8 mouse cellular contexts compared by ENCODE assay signal in the genomic region with DNA sequence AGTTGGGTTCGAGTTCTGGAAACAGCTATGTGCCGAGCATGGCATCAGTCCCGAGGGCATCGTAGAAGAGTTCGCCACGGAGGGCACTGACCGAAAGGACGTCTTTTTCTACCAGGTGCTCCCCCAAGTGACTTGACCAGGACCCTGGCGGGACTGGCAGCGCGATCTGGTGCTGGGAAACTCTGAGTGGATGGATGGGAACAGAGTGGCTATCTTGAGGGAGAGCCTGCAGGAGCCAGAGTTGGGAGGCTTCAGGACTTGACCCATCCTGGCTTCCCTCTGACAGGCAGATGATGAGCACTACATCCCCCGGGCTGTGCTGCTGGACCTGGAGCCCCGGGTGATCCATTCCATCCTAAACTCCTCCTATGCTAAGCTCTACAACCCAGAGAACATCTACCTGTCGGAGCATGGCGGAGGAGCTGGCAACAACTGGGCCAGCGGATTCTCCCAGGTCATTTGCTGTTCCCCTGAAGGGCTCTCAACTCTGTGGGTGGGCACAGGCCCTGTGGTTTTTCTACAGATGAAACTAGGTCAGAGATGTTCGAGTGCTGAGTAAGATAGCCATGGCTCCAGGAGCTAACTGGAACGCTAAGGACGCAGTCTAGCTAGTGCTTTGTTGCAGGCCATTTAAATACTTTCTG. TPM values are rescaled to one million over a fixed set of nuclear protein-coding genes. Genes with fewer than 3 reads are reported as not detected.
DNase-seq lines count a peak whose midpoint lies in the region; ATAC-seq and TF ChIP-seq lines count a peak whose summit lies in the region.

No protein-coding gene starts in this region.

- intact Hi-C loops in left cerebral cortex, postnatal 10 days (cut with DNase I) = no loop called here

- no peak for DNase-seq in cerebellum, adult 2 months
- DNase-seq in cerebellum, adult 9-10 months = no peak
- no peak for DNase-seq in intestine, embryonic 14.5 days (ENCODE audit: low spot score)
- no peak for DNase-seq in left cerebral cortex, postnatal 10 days (ENCODE audit: extremely low spot score in 1 of 2, low spot score in 2 of 2)
- no peak for DNase-seq in ovary, adult 18-20 months (ENCODE audit: low spot score)

- no peak for TF ChIP-seq CTCF in cerebellum, adult 2 months (IDR thresholded peaks at IDR 0.05; ENCODE audit: borderline replicate concordance, insufficient read depth, low read depth, low read length)

- H3K36me3 ChIP-seq in megakaryocyte, embryonic 14.5 days (replicated peaks; ENCODE audit: low read length) = peaks cover 45% of the 10 kb centered on the region
- H3K36me3 ChIP-seq in intestine, embryonic 14.5 days (ENCODE audit: control insufficient read depth, insufficient read depth, low read length) = peaks cover 35% of the 10 kb centered on the region
- peaks cover 14% of the 10 kb centered on the region; the same call in 1 of the 2 replicates for H3K36me3 ChIP-seq in neural tube, embryonic 14.5 days (ENCODE audit: control insufficient read depth, insufficient read depth, low read length)

- whole genome bisulfite sequencing in cerebellum, adult 2 months = 7% methylated on average over 19 of the region's 19 CpGs
- WGBS in intestine, embryonic 14.5 days = 27% methylated on average over 19 of the region's 19 CpGs
- 23% methylated on average over 19 of the region's 19 CpGs for WGBS in neural tube, embryonic 14.5 days

- no peak for TF ChIP-seq POLR2A in cerebellum, adult 2 months (IDR thresholded peaks at IDR 0.05; ENCODE audit: borderline replicate concordance, insufficient read depth, low read length)

- H3K27me3 ChIP-seq in cerebellum, adult 2 months (ENCODE audit: control insufficient read depth, insufficient read depth, low read length) = no peaks in the 10 kb centered on the region
- H3K27me3 ChIP-seq in megakaryocyte, embryonic 14.5 days (replicated peaks) = no peaks in the 10 kb centered on the region
- no peaks in the 10 kb centered on the region for H3K27me3 ChIP-seq in intestine, embryonic 14.5 days (replicated peaks; ENCODE audit: control insufficient read depth, insufficient read depth, low read length)
- H3K27me3 ChIP-seq in neural tube, embryonic 14.5 days (ENCODE audit: control insufficient read depth, insufficient read depth, low read length) = no peaks in the 10 kb centered on the region

- H3K4me2 ChIP-seq in intestine, embryonic 14.5 days (ENCODE audit: low read length) = peak overlapping the region; percentile 77
- peak overlapping the region; percentile 85 for H3K4me2 ChIP-seq in neural tube, embryonic 14.5 days (ENCODE audit: low read depth, low read length)

- peaks cover 11% of the 10 kb centered on the region; the same call in 1 of the 2 replicates for H3K4me1 ChIP-seq in cerebellum, adult 2 months (ENCODE audit: control insufficient read depth, insufficient read depth, low read length)
- peaks cover 56% of the 10 kb centered on the region for H3K4me1 ChIP-seq in megakaryocyte, embryonic 14.5 days
- H3K4me1 ChIP-seq in intestine, embryonic 14.5 days (replicated peaks; ENCODE audit: control insufficient read depth, insufficient read depth, low read length) = peaks cover 20% of the 10 kb centered on the region
- H3K4me1 ChIP-seq in neural tube, embryonic 14.5 days (ENCODE audit: control insufficient read depth, insufficient read depth, low read length) = peaks cover 23% of the 10 kb centered on the region

- no peak for ATAC-seq in megakaryocyte, adult 5-6 weeks (ENCODE audit: poor library complexity, severe bottlenecking)
- no peak for ATAC-seq in intestine, embryonic 14.5 days (replicated peaks; ENCODE audit: low FRiP score, low TSS enrichment, low read depth)
- ATAC-seq in neural tube, embryonic 14.5 days (ENCODE audit: low read depth) = no peak

- H3K27ac ChIP-seq in cerebellum, adult 2 months (ENCODE audit: insufficient read depth, low read length) = peak overlapping the region; percentile 84
- peak overlapping the region; percentile 79 for H3K27ac ChIP-seq in intestine, embryonic 14.5 days (ENCODE audit: low read depth)
- H3K27ac ChIP-seq in neural tube, embryonic 14.5 days (ENCODE audit: low read depth, low read length) = peak overlapping the region; percentile 82

- no peaks in the 10 kb centered on the region for H3K9me3 ChIP-seq in megakaryocyte, embryonic 14.5 days
- no peaks in the 10 kb centered on the region for H3K9me3 ChIP-seq in intestine, embryonic 14.5 days (ENCODE audit: control insufficient read depth, low read length)
- no peaks in the 10 kb centered on the region for H3K9me3 ChIP-seq in neural tube, embryonic 14.5 days (ENCODE audit: control insufficient read depth, low read length)

- H3K4me3 ChIP-seq in cerebellum, adult 2 months (replicated peaks; ENCODE audit: insufficient read depth, low read depth, low read length) = peak overlapping the region; percentile 85
- H3K4me3 ChIP-seq in megakaryocyte, embryonic 14.5 days (replicated peaks) = peak overlapping the region; percentile 96
- peak overlapping the region; percentile 95 for H3K4me3 ChIP-seq in intestine, embryonic 14.5 days (ENCODE audit: low read depth, low read length)
- peak overlapping the region; percentile 78 for H3K4me3 ChIP-seq in neural tube, embryonic 14.5 days (ENCODE audit: low read depth, low read length)

- peak overlapping the region; percentile 79 for H3K9ac ChIP-seq in intestine, embryonic 14.5 days (ENCODE audit: low read length)
- H3K9ac ChIP-seq in neural tube, embryonic 14.5 days (replicated peaks; ENCODE audit: low read depth, low read length) = peak overlapping the region; percentile 65

RNA-seq across cellular contexts. Expression of a gene that starts 0.9 kb away (rescaled TPM):
- 39.1 and 39.3 TPM in 2 replicates for polyA plus RNA-seq in cerebellum, adult 2 months (2012; rRNA removed)
- polyA plus RNA-seq in megakaryocyte, embryonic 14.5 days (2012; ENCODE audit: insufficient read depth, low replicate concordance) = 63.2 and 80.7 TPM in 2 replicates
- 14.5 and 15.2 TPM in 2 replicates for total RNA-seq in megakaryocyte, adult 5-6 weeks (2015)
- 32.2 and 34.4 TPM in 2 replicates for total RNA-seq in megakaryocyte, adult 5-6 weeks (2017)
- 71.2 and 73.8 TPM in 2 replicates for polyA plus RNA-seq in intestine, embryonic 14.5 days (2014; fragmentation: Nextera tagmentation; extraction: Ambion mirVana)
- polyA plus RNA-seq in neural tube, embryonic 14.5 days (2014; fragmentation: Nextera tagmentation; extraction: Ambion mirVana) = 63.3 and 63.7 TPM in 2 replicates
- 10 to 100 TPM; 45.6 to 49.6 TPM for total RNA-seq in left cerebral cortex, postnatal 10 days (2021)

RNA-seq across cellular contexts. Expression of a gene that starts 1.0 kb away (rescaled TPM):
- polyA plus RNA-seq in cerebellum, adult 2 months (2012; rRNA removed) = 87.3 and 90.1 TPM in 2 replicates
- polyA plus RNA-seq in megakaryocyte, embryonic 14.5 days (2012; ENCODE audit: insufficient read depth, low replicate concordance) = 1.6 and 6.2 TPM in 2 replicates
- 15.9 and 17.2 TPM in 2 replicates for total RNA-seq in megakaryocyte, adult 5-6 weeks (2015)
- 48.1 and 53.1 TPM in 2 replicates for total RNA-seq in megakaryocyte, adult 5-6 weeks (2017)
- polyA plus RNA-seq in intestine, embryonic 14.5 days (2014; fragmentation: Nextera tagmentation; extraction: Ambion mirVana) = 7.2 and 8.0 TPM in 2 replicates
- polyA plus RNA-seq in neural tube, embryonic 14.5 days (2014; fragmentation: Nextera tagmentation; extraction: Ambion mirVana) = 10.6 and 17.6 TPM in 2 replicates
- total RNA-seq in left cerebral cortex, postnatal 10 days (2021) = 10 to 100 TPM; 54.5 to 55.0 TPM

RNA-seq across cellular contexts. Expression of a gene that starts 25.4 kb away (rescaled TPM):
- 4.7 and 5.3 TPM in 2 replicates for polyA plus RNA-seq in cerebellum, adult 2 months (2012; rRNA removed)
- 10.4 TPM in 1 of 2 replicates, not detected in the other for polyA plus RNA-seq in megakaryocyte, embryonic 14.5 days (2012; ENCODE audit: insufficient read depth, low replicate concordance)
- total RNA-seq in megakaryocyte, adult 5-6 weeks (2015) = 11.5 and 14.9 TPM in 2 replicates
- total RNA-seq in megakaryocyte, adult 5-6 weeks (2017) = 21.3 and 24.1 TPM in 2 replicates
- polyA plus RNA-seq in intestine, embryonic 14.5 days (2014; fragmentation: Nextera tagmentation; extraction: Ambion mirVana) = 29.1 and 38.1 TPM in 2 replicates
- 17.0 and 19.0 TPM in 2 replicates for polyA plus RNA-seq in neural tube, embryonic 14.5 days (2014; fragmentation: Nextera tagmentation; extraction: Ambion mirVana)
- 1 to 10 TPM; 4.4 to 4.8 TPM for total RNA-seq in left cerebral cortex, postnatal 10 days (2021)

RNA-seq across cellular contexts. Expression of a gene that starts 33.6 kb away (rescaled TPM):
- 54.9 and 55.8 TPM in 2 replicates for polyA plus RNA-seq in cerebellum, adult 2 months (2012; rRNA removed)
- polyA plus RNA-seq in megakaryocyte, embryonic 14.5 days (2012; ENCODE audit: insufficient read depth, low replicate concordance) = 2.8 and 12.4 TPM in 2 replicates
- 62.7 and 64.8 TPM in 2 replicates for total RNA-seq in megakaryocyte, adult 5-6 weeks (2015)
- total RNA-seq in megakaryocyte, adult 5-6 weeks (2017) = 79.3 and 96.0 TPM in 2 replicates
- polyA plus RNA-seq in intestine, embryonic 14.5 days (2014; fragmentation: Nextera tagmentation; extraction: Ambion mirVana) = 43.6 and 48.0 TPM in 2 replicates
- polyA plus RNA-seq in neural tube, embryonic 14.5 days (2014; fragmentation: Nextera tagmentation; extraction: Ambion mirVana) = 84.6 and 95.7 TPM in 2 replicates
- total RNA-seq in left cerebral cortex, postnatal 10 days (2021) = 10 to 100 TPM; 52.8 to 55.8 TPM

RNA-seq across cellular contexts. Expression of a gene that starts 35.0 kb away (rescaled TPM):
- polyA plus RNA-seq in cerebellum, adult 2 months (2012; rRNA removed) = 44.3 and 47.8 TPM in 2 replicates
- not detected in 2 replicates for polyA plus RNA-seq in megakaryocyte, embryonic 14.5 days (2012; ENCODE audit: insufficient read depth, low replicate concordance)
- not detected in 2 replicates for total RNA-seq in megakaryocyte, adult 5-6 weeks (2015)
- total RNA-seq in megakaryocyte, adult 5-6 weeks (2017) = not detected in 2 replicates
- polyA plus RNA-seq in intestine, embryonic 14.5 days (2014; fragmentation: Nextera tagmentation; extraction: Ambion mirVana) = 5.8 and 7.4 TPM in 2 replicates
- 48.5 and 62.6 TPM in 2 replicates for polyA plus RNA-seq in neural tube, embryonic 14.5 days (2014; fragmentation: Nextera tagmentation; extraction: Ambion mirVana)
- total RNA-seq in left cerebral cortex, postnatal 10 days (2021) = 10 to 100 TPM; 46.6 to 48.8 TPM
